Mouse (Mus musculus): ENCODE results near the gene Arhgap25.
"Not testable (repeated sequence)": the region's sequence is repeated elsewhere in the genome, so short reads cannot be mapped to it uniquely, and the experiment has no call there.

Gene Arhgap25

GRCm38 (mm10) chr6:87535651-87536050, 2.6 kb upstream of the Arhgap25 start:
- no peak for DNase-seq (ENCODE audit: low spot score)

DNA sequence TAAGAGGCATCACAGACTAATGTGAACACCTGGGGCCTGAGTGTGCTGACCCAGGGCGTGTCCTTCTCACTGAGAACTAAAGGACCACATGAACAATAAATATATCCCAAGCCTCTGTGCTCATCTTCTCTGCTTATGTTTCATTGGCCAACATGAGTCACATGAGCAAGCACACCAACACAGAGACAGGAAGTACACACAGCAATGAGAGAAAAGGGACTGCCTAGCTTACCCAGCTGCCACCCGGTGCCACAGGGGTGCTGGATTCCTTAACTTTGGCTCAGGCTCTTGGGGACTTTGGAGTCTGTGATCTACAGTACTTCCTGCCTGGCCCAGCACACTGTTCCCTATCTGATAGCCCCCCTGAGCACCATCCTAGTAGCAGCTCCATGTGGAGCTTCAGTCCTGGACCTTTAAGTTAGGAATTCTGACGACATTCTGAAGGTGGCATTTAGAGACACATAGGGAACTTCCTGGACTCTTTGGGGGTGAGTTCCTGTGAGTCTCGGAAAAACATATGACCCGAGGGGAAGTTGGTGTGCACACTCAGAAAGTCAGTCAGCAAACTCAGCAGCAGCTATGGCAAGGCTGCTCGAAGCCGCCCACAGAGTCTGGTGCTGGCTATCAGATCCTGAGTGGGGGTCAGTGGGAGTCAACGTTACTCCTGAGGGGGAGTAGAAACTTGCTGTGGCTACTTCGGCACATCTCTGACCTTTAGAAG, 2.0 kb upstream of the Arhgap25 start:
- DNase-seq (ENCODE audit: low spot score), result no peak

DNA sequence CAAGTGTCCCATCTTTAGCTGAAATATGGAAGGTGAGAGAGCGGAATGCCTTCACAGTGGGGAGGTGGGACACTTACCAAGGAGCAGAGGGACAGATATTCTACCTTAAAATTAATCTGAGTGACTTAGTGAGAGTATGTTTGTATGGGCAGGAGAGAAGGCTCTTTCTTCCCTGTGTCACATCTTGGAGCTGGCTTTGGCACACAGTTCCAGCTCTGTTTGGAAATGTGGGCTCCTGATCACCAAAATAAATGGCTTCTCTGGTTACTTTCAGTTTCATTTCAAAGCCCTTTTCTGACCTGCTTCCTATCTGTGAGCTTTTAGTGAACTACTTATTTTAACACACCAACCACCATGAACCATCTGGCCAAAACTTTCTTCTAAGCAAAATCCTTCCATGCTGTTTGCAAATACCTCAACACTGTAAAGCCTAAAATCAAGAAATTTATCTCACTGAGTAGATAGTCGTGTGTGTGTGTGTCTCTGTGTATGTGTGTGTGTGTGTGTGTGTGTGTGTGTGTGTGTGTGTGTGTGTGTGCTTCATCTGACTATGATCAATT, 1.5 kb downstream of the Arhgap25 start:
- no peak for DNase-seq (ENCODE audit: low spot score)

DNA sequence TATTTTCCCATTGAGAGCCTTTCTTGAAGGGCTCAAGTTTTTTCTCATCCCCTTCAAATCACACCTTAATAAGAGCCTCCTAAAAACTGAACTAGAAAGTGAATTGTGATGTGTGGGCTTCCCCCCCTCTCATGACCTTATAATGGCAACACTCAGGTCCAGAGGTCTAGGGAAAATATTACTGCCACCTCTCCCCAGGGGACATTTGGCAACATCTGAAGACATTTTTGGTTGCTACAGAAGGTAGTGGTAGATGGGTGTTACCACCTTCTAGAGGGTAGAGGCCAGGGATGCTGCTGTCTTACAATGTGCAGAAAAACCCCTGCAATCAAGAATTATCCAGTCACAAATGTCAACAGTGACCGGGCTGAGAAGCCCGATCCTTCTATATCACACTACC, 2.7 kb downstream of the Arhgap25 start:
- no peak for DNase-seq (ENCODE audit: low spot score)

- no peak for DNase-seq (ENCODE audit: low spot score)
These were observed 5.1 kb downstream of the Arhgap25 start for GRCm38 (mm10) chr6:87527846-87528557.

DNA sequence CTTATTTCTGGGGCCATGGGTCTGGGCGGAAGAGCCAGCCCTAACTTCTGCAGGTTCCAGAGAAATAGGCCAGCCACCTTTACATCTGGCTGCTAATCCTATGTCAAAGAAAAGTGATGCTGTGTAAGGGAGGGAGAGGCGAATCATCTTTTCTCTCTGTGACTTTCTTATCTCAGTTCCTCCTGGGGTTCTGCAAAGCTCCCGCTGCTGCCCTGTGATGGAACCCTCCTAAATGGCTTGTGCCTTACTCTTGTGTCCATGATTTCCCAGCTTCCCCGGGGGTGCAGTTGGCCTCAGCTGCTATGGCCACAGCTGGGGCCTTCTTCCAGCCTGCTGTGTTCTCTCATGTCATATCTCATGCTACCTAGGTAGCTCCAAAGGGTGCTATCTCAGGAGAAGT, 5.7 kb downstream of the Arhgap25 start:
- no peak for DNase-seq (ENCODE audit: low spot score)

DNA sequence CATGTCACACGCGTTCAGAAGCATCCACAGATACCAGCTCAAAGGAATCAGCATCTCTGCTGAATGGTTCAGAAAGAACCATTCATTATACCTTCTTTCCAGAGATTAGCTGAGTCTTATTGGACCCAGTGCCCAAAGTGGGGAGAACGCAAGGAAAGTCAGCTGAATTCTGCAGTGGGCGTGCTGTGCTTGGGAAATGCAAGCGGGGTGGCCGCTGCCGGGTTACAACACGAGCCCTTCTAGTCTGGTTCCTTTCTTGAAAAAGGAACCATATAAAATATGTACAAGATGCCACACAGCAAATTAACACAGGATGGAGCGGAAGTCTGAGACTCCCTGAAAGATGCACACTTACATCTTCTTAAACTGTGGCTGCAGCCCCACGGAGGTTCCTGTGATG, 7.9 kb downstream of the Arhgap25 start:
- DNase-seq (ENCODE audit: low spot score), result no peak

- DNase-seq (ENCODE audit: low spot score), result no peak
These were observed 8.8 kb downstream of the Arhgap25 start for GRCm38 (mm10) chr6:87524281-87524680.

DNA sequence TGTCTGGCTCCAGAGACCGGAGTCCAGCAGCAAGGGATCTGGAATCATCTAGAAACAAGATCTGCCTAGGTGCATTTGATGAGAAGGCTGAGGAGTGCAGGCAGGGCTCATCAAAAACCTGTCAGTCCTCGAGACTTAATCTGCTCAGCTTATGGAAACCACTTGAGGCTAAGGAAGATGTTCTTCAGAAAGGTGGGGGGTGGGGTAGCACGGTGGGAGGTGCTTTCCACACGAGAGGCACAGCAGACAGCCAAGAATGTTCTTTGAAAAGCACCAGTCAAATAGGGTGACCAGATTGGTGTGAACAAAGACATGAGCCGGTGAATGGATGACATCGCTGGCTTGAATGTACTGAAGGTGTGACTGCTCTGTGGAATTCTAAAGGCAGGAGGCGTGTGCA, 9.3 kb downstream of the Arhgap25 start:
- DNase-seq (ENCODE audit: low spot score), result no peak

- DNase-seq (ENCODE audit: low spot score), result no peak
These were observed 10.0 kb downstream of the Arhgap25 start for GRCm38 (mm10) chr6:87523085-87523484.

- peak; percentile 74 for DNase-seq (ENCODE audit: low spot score)
These were observed 10.8 kb downstream of the Arhgap25 start for GRCm38 (mm10) chr6:87522236-87522635.

- not testable (repeated sequence) for DNase-seq (ENCODE audit: low spot score)
These were observed 11.4 kb downstream of the Arhgap25 start for GRCm38 (mm10) chr6:87521705-87522104.

GRCm38 (mm10) chr6:87520572-87520971, 12.5 kb downstream of the Arhgap25 start:
- no peak for DNase-seq (ENCODE audit: low spot score)

DNA sequence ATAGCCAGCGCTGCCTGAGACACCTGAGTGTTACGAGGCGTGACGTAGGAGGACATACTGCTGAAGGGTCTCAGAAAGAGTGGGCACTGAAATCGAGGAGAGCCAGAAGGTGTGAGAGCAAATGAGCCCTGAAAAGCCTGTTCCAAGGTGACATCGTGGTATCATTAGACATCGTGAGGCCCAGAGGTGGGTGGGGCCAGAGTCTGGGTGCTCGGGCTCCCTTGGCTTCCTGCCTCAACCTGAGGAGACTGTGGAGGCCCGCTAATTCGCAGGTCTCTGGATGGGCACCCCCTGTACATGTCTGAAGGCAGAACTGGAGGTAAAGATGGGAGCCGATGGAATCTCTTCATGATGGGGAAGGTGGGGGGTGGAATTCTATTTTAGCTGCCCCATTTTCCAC, 13.2 kb downstream of the Arhgap25 start:
- DNase-seq (ENCODE audit: low spot score), result no peak

- no peak for DNase-seq (ENCODE audit: low spot score)
These were observed 14.4 kb downstream of the Arhgap25 start for GRCm38 (mm10) chr6:87518622-87519021.

GRCm38 (mm10) chr6:87517753-87518409, 15.2 kb downstream of the Arhgap25 start:
- no peak for DNase-seq (ENCODE audit: low spot score)

GRCm38 (mm10) chr6:87514321-87514720, 18.7 kb downstream of the Arhgap25 start:
- DNase-seq (ENCODE audit: low spot score), result no peak

DNA sequence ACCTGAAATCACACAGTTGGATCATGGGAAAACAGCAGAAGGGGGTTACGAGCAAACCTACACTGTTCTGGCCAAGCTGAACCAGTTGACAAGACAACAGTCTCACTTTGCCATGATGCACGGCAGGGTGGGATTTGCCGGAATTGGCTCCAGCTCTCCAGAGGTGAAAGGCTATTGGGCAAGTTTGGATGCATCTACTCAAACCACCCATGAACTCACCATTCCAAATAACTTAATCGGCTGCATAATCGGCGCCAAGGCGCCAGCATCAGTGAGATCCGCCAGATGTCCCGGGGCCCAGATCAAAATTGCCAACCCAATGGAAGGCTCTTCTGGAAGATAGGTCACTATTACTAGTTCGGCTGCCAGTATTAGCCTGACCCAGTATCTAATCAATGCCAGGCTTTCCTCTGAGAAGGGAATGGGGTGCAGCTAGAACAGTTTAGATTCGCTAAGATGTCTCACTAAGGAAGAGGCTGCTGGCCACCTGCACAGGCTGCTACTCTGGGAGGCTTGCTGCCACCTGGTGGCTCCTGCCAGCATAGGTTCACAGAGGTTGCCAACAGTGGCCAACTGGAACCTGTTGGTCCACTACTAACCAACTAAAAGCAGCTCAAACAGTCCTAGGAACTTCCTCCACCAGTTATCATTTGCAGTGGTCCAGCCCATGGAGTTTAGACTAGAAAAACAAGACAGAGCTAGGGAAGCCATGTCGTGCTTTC, 19.9 kb downstream of the Arhgap25 start:
- DNase-seq (ENCODE audit: low spot score), result peak; percentile 84

- no peak for DNase-seq (ENCODE audit: low spot score)
These were observed 22.1 kb downstream of the Arhgap25 start for GRCm38 (mm10) chr6:87510999-87511398.

- DNase-seq (ENCODE audit: low spot score), result no peak
These were observed 23.3 kb downstream of the Arhgap25 start for GRCm38 (mm10) chr6:87509806-87510205.

- DNase-seq (ENCODE audit: low spot score), result no peak
These were observed 28.2 kb downstream of the Arhgap25 start for GRCm38 (mm10) chr6:87504875-87505274.

DNA sequence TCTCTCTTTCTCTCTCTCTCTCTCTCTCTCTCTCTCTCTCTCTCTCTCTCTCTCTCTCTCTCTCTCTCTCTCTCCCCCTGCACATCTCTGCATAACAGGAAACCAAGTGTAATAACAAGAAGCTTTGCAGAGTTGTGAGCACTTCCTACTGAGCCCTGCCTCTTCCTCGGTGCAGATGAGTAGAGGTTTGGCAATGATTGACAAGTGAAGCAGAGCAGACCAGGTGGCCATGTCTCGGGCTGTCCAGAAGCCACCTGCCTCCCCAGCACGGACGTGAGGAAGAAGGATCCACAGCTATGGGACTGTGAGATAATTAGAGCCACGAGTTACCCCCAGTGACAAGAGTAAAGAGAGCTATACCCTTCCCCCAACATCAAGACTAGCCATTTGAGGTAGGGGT, 29.1 kb downstream of the Arhgap25 start:
- no peak for DNase-seq (ENCODE audit: low spot score)

Measured in testis, postnatal 10 days (tissue).